Mouse (Mus musculus) ES-Bruce4 (cell line): ENCODE data around the gene Sema6b. TPM values are rescaled to one million over a fixed set of nuclear protein-coding genes. Genes with fewer than 3 reads are reported as not detected.
A peak's percentile ranks its signal among the peaks of the same experiment; 100 is the strongest.

ENCODE experiments used
- H3K27ac ChIP-seq: 2 replicates; pipeline ENCODE4 v1.5.1; 2012; ENCODE audit warnings: low read length, inconsistent platforms; ENCODE audit not compliant: insufficient read depth
- H3K27me3 ChIP-seq: 2 replicates; pipeline ENCODE4 v1.6.1; 2012; ENCODE audit warnings: mild to moderate bottlenecking, low read length, inconsistent platforms; ENCODE audit not compliant: control insufficient read depth, poor library complexity, insufficient read depth, severe bottlenecking
- H3K36me3 ChIP-seq: 2 replicates; pipeline ENCODE4 v1.6.1; 2012; ENCODE audit warnings: inconsistent platforms, mild to moderate bottlenecking, low read length, moderate library complexity; ENCODE audit not compliant: control insufficient read depth, poor library complexity, insufficient read depth, severe bottlenecking
- H3K4me1 ChIP-seq: one replicate; pipeline ENCODE4 v1.8.1; 2011; ENCODE audit warnings: low read length; ENCODE audit not compliant: control insufficient read depth, insufficient read depth
- H3K4me3 ChIP-seq: 2 replicates; pipeline ENCODE4 v1.5.1; 2011; ENCODE audit warnings: low read depth, mild to moderate bottlenecking, low read length
- H3K9ac ChIP-seq: 2 replicates; pipeline ENCODE4 v1.6.1; 2012; ENCODE audit warnings: low read depth, mild to moderate bottlenecking, inconsistent platforms; ENCODE audit not compliant: poor library complexity, severe bottlenecking
- H3K9me3 ChIP-seq: replicated peaks from 2 replicates; pipeline ENCODE4 v1.6.1; 2012; ENCODE audit warnings: mild to moderate bottlenecking, low read length, inconsistent platforms; ENCODE audit not compliant: control insufficient read depth, poor library complexity, insufficient read depth, severe bottlenecking
- CTCF ChIP-seq: IDR thresholded peaks from one replicate; pipeline ENCODE4 v1.8.1; 2011; ENCODE audit warnings: low read depth, low read length
- EP300 ChIP-seq: IDR thresholded peaks from 2 replicates; pipeline ENCODE4 v1.6.1; 2011; ENCODE audit warnings: low read depth, low read length; ENCODE audit not compliant: insufficient read depth
- POLR2A ChIP-seq: IDR thresholded peaks from one replicate; pipeline ENCODE4 v1.8.1; 2011; ENCODE audit warnings: low read length; ENCODE audit not compliant: insufficient read depth
- polyA plus RNA-seq: library from polyadenylated mRNA; stranded (reverse); fragments of >200 nt; gene quantifications from 2 replicates; pipeline ENCODE4 v1.2.4, GENCODE M21; 2011; ENCODE audit warnings: low read depth; ENCODE audit not compliant: missing spikeins, insufficient read depth, insufficient read length

Gene Sema6b
- polyA plus RNA-seq, 1 experiment, result 2.1 TPM

- Histone ChIP-seq H3K9ac (peak overlapping the region; percentile 51), H3K4me3 (peak overlapping the region; percentile 76), H3K4me1 (peaks cover 3% of the 10 kb centered on the region), H3K9me3 (no peaks in the 10 kb centered on the region), H3K27me3 (no peaks in the 10 kb centered on the region), H3K27ac (no peak overlapping the region), H3K36me3 (no peaks in the 10 kb centered on the region)
- TF ChIP-seq CTCF, result no peak
- TF ChIP-seq POLR2A, result no peak
- TF ChIP-seq EP300, result 0 out of 2 replicates have a peak, but pooled peaks have one; percentile 16
These were observed 1.8 kb upstream of the Sema6b start for GRCm38 (mm10) chr17:56141702-56142605.

DNA sequence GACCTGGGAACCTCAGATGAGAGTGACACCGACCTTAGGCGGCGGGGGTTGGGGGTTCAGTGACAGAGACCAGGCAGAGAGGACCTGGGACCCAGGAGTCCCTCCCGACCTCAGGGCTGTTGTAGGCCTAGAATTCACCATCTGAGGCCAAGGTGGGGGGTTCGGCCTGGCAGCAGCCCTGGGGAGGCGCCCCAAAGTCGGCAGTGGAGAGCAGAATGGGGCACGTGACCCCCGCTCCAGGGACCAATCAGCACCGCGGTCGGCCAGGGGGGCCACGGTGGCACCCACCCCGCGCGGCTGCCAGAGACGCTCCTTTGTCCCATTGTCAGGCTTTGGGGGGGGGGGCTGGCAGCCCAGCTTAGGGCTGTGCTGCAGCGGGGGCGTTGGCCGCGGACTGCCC is 788 bp downstream of the Sema6b start:
- H3K36me3 ChIP-seq, result no peaks in the 10 kb centered on the region
- peak overlapping the region; percentile 25; the same call in 1 of the 2 replicates for H3K9ac ChIP-seq
- H3K4me1 ChIP-seq, result no peaks in the 10 kb centered on the region
- H3K27ac ChIP-seq, result no peak overlapping the region
- no peaks in the 10 kb centered on the region for H3K27me3 ChIP-seq
- peak overlapping the region; percentile 75; the same call in 1 of the 2 replicates for H3K4me3 ChIP-seq
- no peaks in the 10 kb centered on the region for H3K9me3 ChIP-seq
- no peak for TF ChIP-seq CTCF
- no peak for TF ChIP-seq POLR2A
- TF ChIP-seq EP300, result no peak

DNA sequence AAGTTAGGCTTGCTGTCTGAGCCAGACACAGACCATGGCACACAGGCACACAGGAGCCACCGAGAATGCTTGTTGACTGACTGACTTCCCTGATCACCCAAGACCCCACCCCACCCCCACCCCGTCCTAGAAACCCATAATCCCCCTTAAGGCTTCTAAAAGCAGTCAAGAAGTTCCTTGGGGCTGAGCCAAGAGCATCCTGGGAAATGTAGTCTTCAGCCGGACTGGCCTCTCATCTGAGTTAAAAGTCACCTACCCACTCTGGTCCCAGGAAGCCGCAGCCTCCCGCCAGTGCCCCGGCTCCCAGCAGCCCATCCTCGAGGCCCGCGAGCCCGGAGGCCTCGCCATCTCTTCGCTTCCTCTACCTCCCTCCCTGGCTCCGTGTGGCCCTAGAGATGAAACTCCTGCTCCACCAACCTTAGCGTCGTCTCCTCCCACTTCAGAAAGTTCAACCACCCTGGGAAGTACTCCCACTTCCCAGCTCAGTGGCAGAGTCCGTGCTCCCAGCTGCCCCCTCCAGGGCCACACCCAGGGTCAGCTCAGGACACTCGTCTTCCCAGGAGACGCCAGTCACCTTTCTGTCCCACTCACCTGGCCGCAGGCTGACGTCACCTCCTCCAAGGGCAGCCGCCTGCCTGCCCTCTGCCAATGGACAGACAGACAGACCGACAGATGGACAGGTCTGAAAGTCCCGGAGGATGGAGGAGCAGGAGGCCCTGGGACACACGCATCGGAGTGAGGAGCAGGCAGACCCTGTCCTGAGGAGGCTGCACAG is 2.1 kb downstream of the Sema6b start:
- Histone ChIP-seq H3K27me3 (no peaks in the 10 kb centered on the region), H3K4me3 (peak overlapping the region; percentile 10; the same call in 1 of the 2 replicates), H3K9ac (no peak overlapping the region), H3K36me3 (no peaks in the 10 kb centered on the region), H3K4me1 (no peaks in the 10 kb centered on the region), H3K27ac (no peak overlapping the region), H3K9me3 (no peaks in the 10 kb centered on the region)
- TF ChIP-seq EP300, result no peak
- no peak for TF ChIP-seq CTCF
- TF ChIP-seq POLR2A, result no peak

DNA sequence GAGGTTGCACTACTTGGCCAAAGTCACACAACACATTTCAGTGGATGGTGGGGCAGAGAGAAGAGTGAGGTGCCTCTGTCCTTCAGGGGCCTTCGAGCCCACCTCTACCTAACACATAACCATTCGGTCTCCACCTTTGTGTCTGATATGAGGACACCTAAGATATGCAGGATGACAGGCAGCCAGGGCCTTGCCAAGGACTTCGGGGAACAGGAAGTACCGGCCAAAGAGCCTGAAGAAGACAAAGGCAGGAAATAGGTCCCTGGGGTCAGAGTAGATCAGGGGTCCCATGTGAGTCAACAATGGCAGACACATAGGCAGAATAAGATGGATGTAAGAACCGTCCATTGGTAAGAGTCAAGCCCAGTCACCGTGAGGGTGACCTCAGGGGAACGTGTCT is 3.6 kb downstream of the Sema6b start:
- no peak overlapping the region for H3K9ac ChIP-seq
- H3K27me3 ChIP-seq, result no peaks in the 10 kb centered on the region
- no peaks in the 10 kb centered on the region for H3K9me3 ChIP-seq
- no peak overlapping the region for H3K4me3 ChIP-seq
- TF ChIP-seq CTCF (no peak), EP300 (no peak), POLR2A (no peak)
- H3K27ac ChIP-seq, result no peak overlapping the region
- H3K4me1 ChIP-seq, result no peaks in the 10 kb centered on the region
- H3K36me3 ChIP-seq, result no peaks in the 10 kb centered on the region

DNA sequence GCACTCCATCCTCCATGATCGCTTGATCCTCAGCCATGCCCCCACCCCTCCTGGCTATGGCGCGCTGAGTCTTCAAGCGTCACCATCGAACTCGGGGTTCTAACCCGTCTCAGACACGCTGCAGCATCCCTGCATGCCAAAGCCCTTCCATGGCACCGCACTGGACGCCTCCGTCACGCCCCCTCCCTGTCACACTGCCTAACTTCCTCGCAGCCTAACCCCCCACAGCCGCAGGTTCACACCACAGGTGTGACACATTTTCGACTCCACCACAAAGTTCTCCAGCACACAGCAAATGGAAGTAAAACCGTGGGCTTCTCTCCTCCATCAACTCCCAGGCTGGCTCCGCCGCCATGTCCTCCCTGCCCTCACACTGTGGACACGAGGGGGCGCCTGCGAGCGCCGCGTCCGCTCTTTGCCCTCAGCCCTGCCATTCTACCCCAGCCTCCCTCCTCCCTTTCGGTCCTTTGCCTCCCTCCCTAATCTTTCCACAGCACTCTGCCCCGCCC is 5.6 kb downstream of the Sema6b start:
- Histone ChIP-seq H3K36me3 (no peaks in the 10 kb centered on the region), H3K9ac (no peak overlapping the region), H3K4me3 (peak overlapping the region; percentile 32), H3K27me3 (no peaks in the 10 kb centered on the region), H3K4me1 (no peaks in the 10 kb centered on the region), H3K27ac (no peak overlapping the region), H3K9me3 (no peaks in the 10 kb centered on the region)
- peak; percentile 89 for TF ChIP-seq CTCF
- TF ChIP-seq POLR2A, result no peak
- no peak for TF ChIP-seq EP300
